Comparison of ENCODE assay signal across 15 mouse cellular contexts in genomic region chr6:35062446-35062845, GRCm38 (mm10).
DNase-seq lines count a peak whose midpoint lies in the region; ATAC-seq and TF ChIP-seq lines count a peak whose summit lies in the region.
"Had no signal": no experiment of that assay in that cellular context is flagged by ENCODE, and none has a peak within 500 bp of the region (broad histone marks: within the 10 kb centered on the region; RNA-seq: fewer than 3 reads in every experiment).

No protein-coding gene starts in this region.

- H3K27ac ChIP-seq in intestine, postnatal 0 days (ENCODE audit: low read depth, low read length) = no peak overlapping the region
- H3K27ac ChIP-seq in intestine, embryonic 15.5 days = no peak overlapping the region
- H3K27ac ChIP-seq in midbrain, embryonic 14.5 days (replicated peaks; ENCODE audit: low read depth, low read length) = no peak overlapping the region
- no peak overlapping the region for H3K27ac ChIP-seq in midbrain, embryonic 15.5 days
- no peak overlapping the region for H3K27ac ChIP-seq in stomach, postnatal 0 days (replicated peaks)
- H3K27ac ChIP-seq: heart, embryonic 13.5 days; hindbrain, embryonic 13.5 days; lung, embryonic 15.5 days had no signal

- 22% methylated on average over 1 of the region's 1 CpGs for WGBS in intestine, postnatal 0 days
- WGBS in intestine, embryonic 15.5 days = 17% methylated on average over 1 of the region's 1 CpGs
- 22% methylated on average over 1 of the region's 1 CpGs for WGBS in midbrain, embryonic 14.5 days
- WGBS in midbrain, embryonic 15.5 days = 29% methylated on average over 1 of the region's 1 CpGs
- 16% methylated on average over 1 of the region's 1 CpGs for WGBS in stomach, postnatal 0 days

- no peak for ATAC-seq in intestine, postnatal 0 days
- no peak for ATAC-seq in intestine, embryonic 15.5 days
- no peak for ATAC-seq in midbrain, embryonic 14.5 days (ENCODE audit: low FRiP score, low TSS enrichment)
- ATAC-seq in midbrain, embryonic 15.5 days (replicated peaks) = no peak
- ATAC-seq in stomach, postnatal 0 days (ENCODE audit: low FRiP score, low TSS enrichment) = no peak

- H3K4me1 ChIP-seq in intestine, postnatal 0 days (replicated peaks; ENCODE audit: control insufficient read depth, insufficient read depth, low read length) = no peaks in the 10 kb centered on the region
- no peaks in the 10 kb centered on the region for H3K4me1 ChIP-seq in intestine, embryonic 15.5 days (replicated peaks)
- no peaks in the 10 kb centered on the region for H3K4me1 ChIP-seq in midbrain, embryonic 14.5 days (ENCODE audit: control insufficient read depth, insufficient read depth, low read length)
- H3K4me1 ChIP-seq in midbrain, embryonic 15.5 days = no peaks in the 10 kb centered on the region
- no peaks in the 10 kb centered on the region for H3K4me1 ChIP-seq in stomach, postnatal 0 days (replicated peaks; ENCODE audit: control insufficient read depth, insufficient read depth)
- H3K4me1 ChIP-seq: heart, embryonic 13.5 days; hindbrain, embryonic 13.5 days; lung, embryonic 15.5 days had no signal

- no peaks in the 10 kb centered on the region for H3K27me3 ChIP-seq in intestine, postnatal 0 days (replicated peaks; ENCODE audit: control insufficient read depth, insufficient read depth, low read length)
- H3K27me3 ChIP-seq in intestine, embryonic 15.5 days (replicated peaks) = no peaks in the 10 kb centered on the region
- no peaks in the 10 kb centered on the region for H3K27me3 ChIP-seq in midbrain, embryonic 14.5 days (ENCODE audit: control insufficient read depth, insufficient read depth, low read length)
- H3K27me3 ChIP-seq in midbrain, embryonic 15.5 days (replicated peaks) = no peaks in the 10 kb centered on the region
- H3K27me3 ChIP-seq in stomach, postnatal 0 days (ENCODE audit: control insufficient read depth, insufficient read depth, low read length) = no peaks in the 10 kb centered on the region
- H3K27me3 ChIP-seq: heart, embryonic 13.5 days; hindbrain, embryonic 13.5 days; lung, embryonic 15.5 days had no signal

- no peaks in the 10 kb centered on the region for H3K9me3 ChIP-seq in intestine, postnatal 0 days (ENCODE audit: control insufficient read depth)
- H3K9me3 ChIP-seq in intestine, embryonic 15.5 days = no peaks in the 10 kb centered on the region
- H3K9me3 ChIP-seq in midbrain, embryonic 14.5 days (ENCODE audit: control insufficient read depth, low read length) = no peaks in the 10 kb centered on the region
- H3K9me3 ChIP-seq in midbrain, embryonic 15.5 days = no peaks in the 10 kb centered on the region
- H3K9me3 ChIP-seq in stomach, postnatal 0 days (ENCODE audit: control insufficient read depth, low read length) = no peaks in the 10 kb centered on the region
- H3K9me3 ChIP-seq: heart, embryonic 13.5 days; hindbrain, embryonic 13.5 days; lung, embryonic 15.5 days had no signal

- H3K4me3 ChIP-seq in intestine, postnatal 0 days (ENCODE audit: low read depth, low read length) = no peak overlapping the region
- no peak overlapping the region for H3K4me3 ChIP-seq in intestine, embryonic 15.5 days (replicated peaks)
- H3K4me3 ChIP-seq in midbrain, embryonic 14.5 days (replicated peaks; ENCODE audit: low read depth, low read length) = no peak overlapping the region
- no peak overlapping the region for H3K4me3 ChIP-seq in midbrain, embryonic 15.5 days
- H3K4me3 ChIP-seq in stomach, postnatal 0 days (ENCODE audit: low read depth, low read length) = no peak overlapping the region
- H3K4me3 ChIP-seq: heart, embryonic 13.5 days; hindbrain, embryonic 13.5 days; lung, embryonic 15.5 days had no signal

- H3K4me2 ChIP-seq in intestine, postnatal 0 days (replicated peaks; ENCODE audit: low read depth) = no peak overlapping the region
- no peak overlapping the region for H3K4me2 ChIP-seq in intestine, embryonic 15.5 days (replicated peaks)
- H3K4me2 ChIP-seq in midbrain, embryonic 14.5 days (ENCODE audit: low read length) = no peak overlapping the region
- no peak overlapping the region for H3K4me2 ChIP-seq in midbrain, embryonic 15.5 days
- H3K4me2 ChIP-seq in stomach, postnatal 0 days (replicated peaks; ENCODE audit: low read depth) = no peak overlapping the region
- H3K4me2 ChIP-seq: heart, embryonic 13.5 days; hindbrain, embryonic 13.5 days; lung, embryonic 15.5 days had no signal

- H3K9ac ChIP-seq in intestine, postnatal 0 days (ENCODE audit: low read depth, low read length) = no peak overlapping the region
- no peak overlapping the region for H3K9ac ChIP-seq in intestine, embryonic 15.5 days
- no peak overlapping the region for H3K9ac ChIP-seq in midbrain, embryonic 14.5 days (replicated peaks; ENCODE audit: low read length)
- no peak overlapping the region for H3K9ac ChIP-seq in midbrain, embryonic 15.5 days
- H3K9ac ChIP-seq in stomach, postnatal 0 days (ENCODE audit: low read length) = no peak overlapping the region
- H3K9ac ChIP-seq: heart, embryonic 13.5 days; hindbrain, embryonic 13.5 days; lung, embryonic 15.5 days had no signal

- peaks cover 22% of the 10 kb centered on the region; the same call in 1 of the 2 replicates for H3K36me3 ChIP-seq in intestine, postnatal 0 days (ENCODE audit: control insufficient read depth, insufficient read depth)
- peaks cover 13% of the 10 kb centered on the region for H3K36me3 ChIP-seq in intestine, embryonic 15.5 days
- peaks cover 19% of the 10 kb centered on the region for H3K36me3 ChIP-seq in midbrain, embryonic 14.5 days (ENCODE audit: control insufficient read depth, insufficient read depth, low read length)
- 0 out of 2 replicates have a peak, but pooled peaks cover 7% of the 10 kb centered on the region for H3K36me3 ChIP-seq in midbrain, embryonic 15.5 days (replicated peaks)
- peaks cover 5% of the 10 kb centered on the region for H3K36me3 ChIP-seq in stomach, postnatal 0 days (ENCODE audit: control insufficient read depth, insufficient read depth, low read length)

- TF ChIP-seq CTCF in intestine, postnatal 0 days (IDR thresholded peaks at IDR 0.05; ENCODE audit: low read depth) = peak; percentile 44; the same call in 1 of the 2 replicates
- TF ChIP-seq CTCF in stomach, postnatal 0 days (IDR thresholded peaks at IDR 0.05; ENCODE audit: low read depth) = peak; percentile 60

- peak; percentile 25 for DNase-seq in embryo, embryonic 10 days (ENCODE audit: low spot score)
- DNase-seq in embryo, embryonic 9.5 days (ENCODE audit: extremely low spot score) = no peak
- peak; percentile 17 for DNase-seq in midbrain, embryonic 14.5 days
- DNase-seq in stomach, postnatal 0 days (ENCODE audit: low spot score) = no peak
- no peak for DNase-seq in heart, adult 8-10 months (ENCODE audit: low spot score)
- DNase-seq: adrenal gland, adult 8-10 months; cerebellum, adult 2 months; kidney, adult 2 months; thymus, postnatal 4 days had no signal

- no peak for TF ChIP-seq EP300 in stomach, postnatal 0 days (optimal IDR thresholded peaks at IDR 0.05)

Comparison
In these comparisons a context has a peak if more than half of its experiments do, and no peak if none do; other contexts are left out.
1. DNase-seq: peak in embryo, embryonic 10 days (single experiment) and midbrain, embryonic 14.5 days (single experiment); none in embryo, embryonic 9.5 days (single experiment), stomach, postnatal 0 days (single experiment) and heart, adult 8-10 months (single experiment).